Mouse (Mus musculus) lung, postnatal 0 days (tissue): Measurements from ENCODE around the gene Krt86.

Experiments used
- CTCF ChIP-seq: IDR thresholded peaks from 2 replicates; pipeline ENCODE4 v1.5.1; 2016; ENCODE audit warnings: antibody characterized with exemption, mild to moderate bottlenecking
- EP300 ChIP-seq: IDR thresholded peaks from 2 replicates; pipeline ENCODE4 v1.6.1; 2016; ENCODE audit warnings: antibody characterized with exemption, mild to moderate bottlenecking, control low read depth

- TF ChIP-seq CTCF (no peak), EP300 (no peak)
Observed at GRCm38 (mm10) chr15:101494203-101494602, 20.9 kb downstream of the Krt86 start.
